Mouse (Mus musculus) A20 (cell line): Measurements from ENCODE around the gene Cdc14a.
A peak's percentile ranks its signal among the peaks of the same experiment; 100 is the strongest.

ENCODE experiments used
- DNase-seq: peaks from one replicate; pipeline ENCODE4 v3.0.0-alpha.2; 2011; ENCODE audit warnings: low read depth, low spot score

Cdc14a gene

GRCm38 (mm10) chr3:116423353-116424159, at the start of gene Cdc14a:
Gene Cdc14a, minus strand, starts transcription at chr3:116424032.
- peak; percentile 94 for DNase-seq

GRCm38 (mm10) chr3:116465709-116466108, 41.9 kb upstream of the Cdc14a start:
- no peak for DNase-seq

DNA sequence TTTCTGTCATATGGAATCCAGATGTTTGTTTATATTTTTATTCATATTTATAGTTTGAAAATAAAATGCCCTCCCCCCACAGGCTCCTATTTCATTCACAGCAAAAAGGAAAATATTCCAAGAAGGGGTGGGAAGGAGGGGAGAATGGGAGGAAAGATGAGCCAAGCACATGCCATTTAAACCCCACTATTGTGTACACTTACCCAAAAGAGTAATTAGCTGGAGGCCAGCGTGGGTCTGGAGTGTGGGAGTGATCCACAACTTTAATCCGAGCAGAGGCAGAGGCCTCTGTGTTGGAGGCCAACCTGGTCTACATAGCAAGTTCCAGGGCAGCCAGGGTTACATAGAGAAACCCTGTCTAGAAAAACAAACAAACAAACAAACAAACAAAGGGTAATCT, 40.5 kb upstream of the Cdc14a start:
- no peak for DNase-seq

DNA sequence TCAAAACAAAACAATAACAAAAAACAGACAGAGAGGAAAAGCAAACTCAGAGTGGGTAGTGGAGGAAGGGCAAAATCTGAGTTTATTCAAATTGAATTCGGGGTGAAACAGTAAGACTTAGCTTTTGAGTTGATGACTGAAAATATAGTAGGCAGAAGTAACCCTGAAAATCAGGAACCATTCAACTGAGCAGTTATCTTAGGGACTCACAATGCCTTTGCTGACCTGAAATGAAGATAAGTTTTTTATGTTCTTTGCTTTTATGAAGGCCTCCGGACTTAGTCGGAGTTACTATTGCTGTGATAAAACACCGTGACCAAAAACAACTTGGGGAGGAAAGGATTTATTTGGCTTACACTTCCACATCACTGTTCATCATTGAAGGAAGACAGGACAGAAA, 37.2 kb upstream of the Cdc14a start:
- no peak for DNase-seq

GRCm38 (mm10) chr3:116454529-116454928, 30.7 kb upstream of the Cdc14a start:
- DNase-seq = no peak

GRCm38 (mm10) chr3:116450741-116451140, 26.9 kb upstream of the Cdc14a start:
- no peak for DNase-seq

DNA sequence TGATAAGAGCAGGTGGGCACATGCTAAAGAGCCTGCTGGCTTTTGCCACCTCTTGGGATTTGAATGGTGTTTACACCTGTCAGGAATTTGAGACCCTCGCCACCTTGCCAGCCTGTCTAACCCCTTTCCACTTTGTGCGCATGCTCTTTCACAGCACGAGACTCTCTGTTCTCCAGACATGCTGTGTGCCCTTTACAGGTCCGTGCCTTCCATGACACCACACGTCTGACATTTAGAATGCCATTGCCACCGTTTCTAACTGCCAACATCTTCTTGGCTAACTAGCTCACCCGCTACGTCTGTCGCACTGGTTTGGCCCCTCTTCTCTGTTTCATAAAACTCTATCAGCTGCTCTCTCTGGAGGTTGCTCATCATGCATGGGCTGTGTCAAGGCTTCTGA, 20.5 kb upstream of the Cdc14a start:
- no peak for DNase-seq

GRCm38 (mm10) chr3:116442788-116443187, 19.0 kb upstream of the Cdc14a start:
- no peak for DNase-seq

DNA sequence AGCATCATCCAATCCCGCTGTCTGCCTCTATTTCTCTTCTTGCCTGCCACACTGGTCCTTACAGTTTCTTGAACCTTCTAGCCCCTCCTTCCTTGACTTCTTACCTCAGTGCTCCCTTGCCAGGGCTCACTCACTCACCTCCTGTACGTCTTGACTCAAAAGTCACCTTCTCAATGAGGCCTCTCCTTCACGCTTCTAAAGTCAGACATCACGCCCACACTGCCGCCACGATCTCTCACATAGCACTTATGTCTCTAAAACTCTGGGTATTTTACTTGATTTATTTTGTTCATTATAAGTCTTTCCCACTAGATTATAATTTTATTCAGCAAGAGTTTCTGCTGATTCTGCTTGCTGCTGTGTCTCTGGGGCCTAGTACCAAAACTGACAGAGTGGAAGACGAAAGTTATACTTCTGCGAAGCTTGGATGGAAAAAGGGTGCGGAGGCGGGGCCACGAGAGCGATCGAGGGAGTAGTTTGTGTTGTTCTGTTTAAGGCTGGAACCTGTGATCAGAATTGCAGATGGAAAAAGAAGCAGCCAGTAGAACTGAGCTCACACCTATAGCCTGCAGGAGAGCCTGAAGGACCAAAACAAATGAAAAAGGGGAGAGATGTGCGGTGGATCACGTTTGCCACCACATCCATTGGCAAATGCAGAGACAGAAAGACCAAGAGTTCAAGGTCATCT, 17.8 kb upstream of the Cdc14a start:
- DNase-seq = no peak

GRCm38 (mm10) chr3:116440066-116440997, 16.5 kb upstream of the Cdc14a start:
- no peak for DNase-seq

DNA sequence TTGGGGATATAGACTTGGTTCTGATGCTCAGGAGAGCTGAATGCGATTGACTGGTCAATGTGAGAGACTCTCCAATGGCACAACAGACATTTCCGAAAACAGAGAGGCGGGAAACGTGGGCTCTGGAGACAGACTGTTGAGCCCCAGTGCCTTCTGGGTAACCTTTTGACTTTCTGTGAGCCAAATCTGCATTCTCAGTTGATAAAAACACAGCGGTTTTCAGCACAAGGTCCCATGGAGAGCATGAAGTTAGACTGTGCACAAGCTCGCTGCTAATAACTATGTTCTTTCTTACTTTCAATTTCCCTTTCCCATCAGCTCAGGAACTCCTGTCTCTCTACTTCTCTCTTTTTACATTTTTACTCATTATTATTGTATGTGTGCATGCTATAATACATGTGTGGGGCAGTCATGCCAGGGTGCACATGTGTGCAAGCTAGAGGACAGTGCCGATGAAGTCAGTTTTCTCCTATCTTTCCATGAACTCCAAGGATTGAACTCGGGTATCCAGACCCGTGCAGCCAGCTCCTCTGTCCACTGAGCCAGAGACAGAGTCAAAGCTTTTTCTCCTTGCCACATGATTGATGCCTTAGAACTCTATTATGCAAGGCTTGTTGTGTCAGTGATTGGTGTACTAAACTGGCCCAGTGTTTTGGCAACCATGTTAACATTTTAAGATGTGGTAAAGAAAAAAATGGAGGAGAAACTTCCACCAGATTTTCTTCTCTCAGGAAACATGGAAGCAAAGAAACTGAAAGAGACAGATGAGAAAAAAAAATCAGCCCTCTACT, 13.2 kb upstream of the Cdc14a start:
- DNase-seq = no peak

DNA sequence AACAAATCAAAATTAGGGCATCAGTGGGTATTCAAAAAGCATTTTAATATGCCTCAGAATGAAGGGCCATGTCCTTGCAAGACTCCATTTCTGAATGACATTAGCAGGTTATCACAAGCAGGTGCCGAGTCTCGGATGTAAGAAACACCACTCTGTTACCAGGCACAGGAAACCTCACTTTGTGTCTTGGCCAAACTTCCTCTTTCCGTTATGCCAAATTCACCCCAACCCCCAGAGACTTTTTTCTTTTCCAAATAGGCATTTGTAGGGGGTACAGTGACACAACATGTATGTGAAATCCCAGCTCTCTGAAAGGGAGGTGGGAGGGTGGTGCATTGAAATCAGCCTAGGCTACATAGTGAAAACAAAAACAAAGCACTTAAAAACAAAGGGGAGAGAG, 12.3 kb upstream of the Cdc14a start:
- peak; percentile 83 for DNase-seq

GRCm38 (mm10) chr3:116434757-116435156, 10.9 kb upstream of the Cdc14a start:
- peak; percentile 81 for DNase-seq

DNA sequence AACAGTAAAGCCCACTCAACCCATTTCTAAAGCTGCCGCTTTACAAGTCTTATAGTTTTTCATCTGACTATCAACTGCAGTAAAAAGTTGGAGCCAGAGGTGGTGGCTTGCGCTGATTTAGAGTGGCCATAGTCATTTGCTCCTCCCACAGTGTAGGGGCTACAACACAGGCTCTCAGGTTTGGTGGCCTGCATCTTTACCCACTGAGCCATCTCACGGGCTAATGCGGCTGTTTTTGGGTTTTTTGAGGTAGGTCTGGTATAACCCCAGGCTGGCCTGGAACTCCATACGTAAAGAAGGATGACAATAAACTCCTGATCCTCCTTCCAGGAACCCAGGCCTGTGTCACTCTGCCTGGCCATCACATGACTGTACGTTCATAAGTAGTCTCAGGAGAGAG, 2.1 kb upstream of the Cdc14a start:
- no peak for DNase-seq

DNA sequence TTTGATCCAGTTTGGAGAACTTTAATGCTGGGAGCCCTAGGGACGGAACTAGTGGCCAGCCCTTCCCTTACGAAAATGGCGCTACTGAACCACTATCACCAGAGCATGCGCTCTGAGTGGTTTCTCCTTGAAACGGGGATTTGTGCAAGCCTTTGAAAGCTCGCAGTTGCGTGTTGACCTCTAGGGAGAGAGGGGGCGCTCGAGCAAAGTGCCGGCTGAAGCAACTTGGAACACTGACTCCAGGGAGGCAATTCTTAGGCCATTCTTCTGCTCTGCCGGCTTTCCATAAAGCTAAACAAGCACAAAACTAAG, 1.1 kb upstream of the Cdc14a start:
- DNase-seq = peak; percentile 95

GRCm38 (mm10) chr3:116424160-116424972, 534 bp upstream of the Cdc14a start:
- DNase-seq = no peak

DNA sequence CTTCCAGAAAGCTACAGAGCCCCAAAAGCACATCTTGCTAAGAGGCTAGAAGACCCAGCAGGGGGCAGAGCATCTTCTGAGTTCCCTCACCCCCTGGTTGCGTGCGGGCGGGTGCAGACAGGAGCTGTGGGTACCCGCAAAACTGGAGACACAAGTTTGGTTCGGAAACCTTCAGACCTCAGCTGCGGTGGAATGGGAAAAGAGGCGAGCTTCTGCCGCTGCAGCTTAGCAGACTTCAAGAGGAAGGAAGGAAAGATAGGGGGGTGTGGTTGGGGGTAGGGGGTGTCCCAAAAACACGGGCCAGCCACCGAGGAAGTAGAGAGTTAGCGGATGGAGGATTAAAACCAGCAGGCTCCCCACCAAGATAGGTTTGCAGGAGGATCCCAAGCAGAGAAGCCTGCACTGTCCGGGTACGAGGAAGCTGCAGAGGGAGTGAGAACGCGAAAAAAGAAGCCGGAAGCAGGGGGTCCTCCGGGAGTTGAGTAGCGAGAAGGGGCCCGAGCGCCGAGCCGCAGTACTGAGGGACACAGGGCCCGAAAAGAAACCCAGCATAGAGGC, 958 bp downstream of the Cdc14a start:
- DNase-seq = peak; percentile 85

- no peak for DNase-seq
Observed at GRCm38 (mm10) chr3:116422074-116422473, 1.8 kb downstream of the Cdc14a start.

- DNase-seq = no peak
Observed at GRCm38 (mm10) chr3:116421121-116421520, 2.7 kb downstream of the Cdc14a start.

DNA sequence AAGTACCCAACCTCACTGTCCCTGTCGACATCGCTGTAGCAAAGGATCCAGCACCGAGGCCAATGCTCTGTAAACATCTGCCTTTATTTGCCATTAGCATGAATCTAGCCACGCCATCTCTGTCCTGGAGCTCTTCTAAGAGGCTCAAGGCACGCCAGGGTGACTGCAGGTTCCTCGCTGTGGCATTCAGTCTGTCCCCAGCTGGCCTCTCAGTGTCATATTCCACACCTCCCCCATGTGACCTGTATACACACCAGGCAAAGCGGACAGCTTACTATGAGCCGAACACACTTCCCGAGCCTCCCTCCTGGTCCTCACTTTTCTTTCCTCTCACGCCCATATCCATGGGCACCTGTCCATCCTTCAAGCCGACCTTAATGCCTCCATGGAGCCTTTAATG, 4.0 kb downstream of the Cdc14a start:
- no peak for DNase-seq
